Comparison of ENCODE assay signal across 27 mouse cellular contexts in the genomic region with DNA sequence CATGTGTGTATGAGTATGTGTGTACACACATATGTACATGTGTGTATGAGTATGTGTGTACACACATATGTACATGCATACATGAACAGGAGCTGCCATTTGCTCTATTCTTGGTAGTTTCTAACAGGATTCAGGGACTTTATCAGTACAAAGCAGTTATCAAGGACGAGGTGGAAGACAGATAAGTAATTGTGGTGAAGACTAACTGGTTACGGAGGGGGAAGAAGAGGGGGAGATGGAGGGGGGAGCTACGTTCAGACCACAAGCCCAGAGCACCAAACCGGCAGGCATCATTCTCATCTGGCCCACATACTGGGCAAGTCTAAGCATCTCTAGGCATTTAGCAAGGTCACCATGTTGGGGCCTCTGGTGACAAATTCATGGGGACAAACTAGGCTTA.
A peak's percentile ranks its signal among the peaks of the same experiment; 100 is the strongest.
DNase-seq lines count a peak whose midpoint lies in the region; ATAC-seq and TF ChIP-seq lines count a peak whose summit lies in the region.
"Had no signal": no experiment of that assay in that cellular context is flagged by ENCODE, and none has a peak within 500 bp of the region (broad histone marks: within the 10 kb centered on the region; RNA-seq: fewer than 3 reads in every experiment).

No protein-coding gene starts in this region.

- no peak for TF ChIP-seq CTCF in MEL (IDR thresholded peaks at IDR 0.05 in 2 of 3, conservative IDR thresholded peaks at IDR 0.05 in 1 of 3; ENCODE audit: control insufficient read depth in 1 of 3, insufficient read depth in 1 of 3, low read depth in 2 of 3, low read length in 3 of 3, poor library complexity in 1 of 3, severe bottlenecking in 1 of 3)
- TF ChIP-seq CTCF in hindbrain, postnatal 0 days (IDR thresholded peaks at IDR 0.05; ENCODE audit: low read depth): no peak

- peak; percentile 6; the same call in 1 of the 2 replicates for ATAC-seq in liver, embryonic 15.5 days (ENCODE audit: insufficient read depth)
- ATAC-seq in liver, embryonic 12.5 days: no peak
- ATAC-seq in hematopoietic stem cell, adult 5-6 weeks (replicated peaks in 1 of 2; ENCODE audit: insufficient read depth in 1 of 2, low FRiP score in 2 of 2, low TSS enrichment in 1 of 2, low read depth in 1 of 2, poor library complexity in 2 of 2, severe bottlenecking in 2 of 2): peak; percentile 4 to 16; a peak in 1 of 4 replicates
- no peak for ATAC-seq in hindbrain, postnatal 0 days
- ATAC-seq: activated CD4-positive, CD25-positive, alpha-beta regulatory T cell, adult 4 months; forebrain, embryonic 14.5 days; forebrain, postnatal 0 days; hindbrain, embryonic 16.5 days; inflammation-experienced regulatory T-cells, adult 6 months; intestine, embryonic 16.5 days had no signal

- H3K9me3 ChIP-seq in liver, embryonic 15.5 days (replicated peaks): no peaks in the 10 kb centered on the region
- no peaks in the 10 kb centered on the region for H3K9me3 ChIP-seq in liver, embryonic 12.5 days (replicated peaks)
- H3K9me3 ChIP-seq in MEL (replicated peaks; ENCODE audit: insufficient read depth, low read length): no peaks in the 10 kb centered on the region
- H3K9me3 ChIP-seq in hindbrain, postnatal 0 days (ENCODE audit: low read length): no peaks in the 10 kb centered on the region
- H3K9me3 ChIP-seq: embryonic facial prominence, embryonic 12.5 days; embryonic facial prominence, embryonic 15.5 days; heart, embryonic 10.5 days; heart, embryonic 13.5 days; hindbrain, embryonic 13.5 days had no signal

- TF ChIP-seq RAD21 in MEL (IDR thresholded peaks at IDR 0.05; ENCODE audit: low read depth, low read length): no peak

- H3K4me3 ChIP-seq in liver, embryonic 15.5 days (replicated peaks): no peak overlapping the region
- no peak overlapping the region for H3K4me3 ChIP-seq in liver, embryonic 12.5 days
- no peak overlapping the region for H3K4me3 ChIP-seq in MEL (ENCODE audit: control insufficient read depth in 1 of 2, insufficient read depth in 1 of 2, low read depth in 2 of 2, low read length in 2 of 2)
- H3K4me3 ChIP-seq in hindbrain, postnatal 0 days (ENCODE audit: low read length): no peak overlapping the region
- H3K4me3 ChIP-seq: embryonic facial prominence, embryonic 12.5 days; embryonic facial prominence, embryonic 15.5 days; heart, adult 2 months; heart, embryonic 10.5 days; heart, embryonic 13.5 days; hindbrain, embryonic 13.5 days had no signal

- peaks cover 31% of the 10 kb centered on the region for H3K4me1 ChIP-seq in liver, embryonic 15.5 days (replicated peaks)
- H3K4me1 ChIP-seq in liver, embryonic 12.5 days: peaks cover 36% of the 10 kb centered on the region
- H3K4me1 ChIP-seq in MEL (ENCODE audit: control insufficient read depth in 1 of 2, insufficient read depth in 2 of 2, low read length in 2 of 2): peaks cover 29 to 36% of the 10 kb centered on the region in 2 experiments
- peaks cover 24% of the 10 kb centered on the region for H3K4me1 ChIP-seq in hindbrain, postnatal 0 days (ENCODE audit: insufficient read depth, low read length)

- DNase-seq in MEL (ENCODE audit: low read depth, low spot score): peak; percentile 70
- no peak for DNase-seq in hindbrain, postnatal 0 days (ENCODE audit: low spot score)
- no peak for DNase-seq in frontal cortex, adult 2 months (ENCODE audit: extremely low spot score in 1 of 2, low spot score in 1 of 2)
- no peak for DNase-seq in heart, adult 18-20 months
- DNase-seq: adrenal gland, adult 8-10 months; adrenal gland, postnatal 25 days; cerebellum, adult 11-12 months; cerebellum, adult 8-10 months; cerebellum, postnatal 14 days; forebrain, postnatal 0 days; gastrocnemius, postnatal 25 days; heart, adult 2 months; heart, postnatal 14 days; heart, postnatal 4 days had no signal

- H3K27me3 ChIP-seq in liver, embryonic 15.5 days: no peaks in the 10 kb centered on the region
- H3K27me3 ChIP-seq in liver, embryonic 12.5 days (replicated peaks): no peaks in the 10 kb centered on the region
- H3K27me3 ChIP-seq in MEL (ENCODE audit: control insufficient read depth in 1 of 2, insufficient read depth in 2 of 2, low read length in 2 of 2): no peaks in the 10 kb centered on the region
- H3K27me3 ChIP-seq in hindbrain, postnatal 0 days (ENCODE audit: insufficient read depth, low read length): no peaks in the 10 kb centered on the region
- H3K27me3 ChIP-seq: embryonic facial prominence, embryonic 12.5 days; embryonic facial prominence, embryonic 15.5 days; heart, embryonic 13.5 days; hindbrain, embryonic 13.5 days had no signal

- peaks cover 1% of the 10 kb centered on the region; the same call in 1 of the 2 replicates for H3K79me2 ChIP-seq in MEL (ENCODE audit: control insufficient read depth, insufficient read depth, low read length, poor library complexity)

- no peaks in the 10 kb centered on the region for H3K36me3 ChIP-seq in liver, embryonic 15.5 days (replicated peaks)
- H3K36me3 ChIP-seq in liver, embryonic 12.5 days: no peaks in the 10 kb centered on the region
- peaks cover 0 to 23% of the 10 kb centered on the region in 2 experiments; a peak in 3 of 4 replicates for H3K36me3 ChIP-seq in MEL (ENCODE audit: control insufficient read depth in 1 of 2, insufficient read depth in 2 of 2, low read length in 2 of 2)
- no peaks in the 10 kb centered on the region for H3K36me3 ChIP-seq in hindbrain, postnatal 0 days (ENCODE audit: insufficient read depth, low read length)
- H3K36me3 ChIP-seq: embryonic facial prominence, embryonic 12.5 days; embryonic facial prominence, embryonic 15.5 days; heart, embryonic 10.5 days; heart, embryonic 13.5 days; hindbrain, embryonic 13.5 days had no signal

- no peak overlapping the region for H3K4me2 ChIP-seq in liver, embryonic 15.5 days
- H3K4me2 ChIP-seq in liver, embryonic 12.5 days: no peak overlapping the region
- H3K4me2 ChIP-seq in hindbrain, postnatal 0 days (ENCODE audit: low read depth, low read length): no peak overlapping the region
- H3K4me2 ChIP-seq: embryonic facial prominence, embryonic 12.5 days; embryonic facial prominence, embryonic 15.5 days; heart, embryonic 13.5 days; hindbrain, embryonic 13.5 days had no signal

- TF ChIP-seq POLR2A in MEL (IDR thresholded peaks at IDR 0.05; ENCODE audit: control insufficient read depth in 1 of 2, insufficient read depth in 1 of 2, low read depth in 1 of 2, low read length in 2 of 2, poor library complexity in 1 of 2): no peak

- H3K9ac ChIP-seq in liver, embryonic 15.5 days: no peak overlapping the region
- no peak overlapping the region for H3K9ac ChIP-seq in liver, embryonic 12.5 days
- no peak overlapping the region for H3K9ac ChIP-seq in MEL (ENCODE audit: control insufficient read depth, low read depth, low read length, poor library complexity, severe bottlenecking)
- no peak overlapping the region for H3K9ac ChIP-seq in hindbrain, postnatal 0 days (replicated peaks; ENCODE audit: low read length)
- H3K9ac ChIP-seq: embryonic facial prominence, embryonic 12.5 days; embryonic facial prominence, embryonic 15.5 days; forebrain, postnatal 0 days; heart, embryonic 13.5 days; hindbrain, embryonic 13.5 days had no signal

- 18% methylated on average over 4 of the region's 4 CpGs for WGBS in liver, embryonic 15.5 days (ENCODE audit: insufficient replicate concordance)
- WGBS in liver, embryonic 12.5 days (ENCODE audit: insufficient replicate concordance): 20% methylated on average over 4 of the region's 4 CpGs
- WGBS in hindbrain, postnatal 0 days: 73% methylated on average over 4 of the region's 4 CpGs

- TF ChIP-seq EP300 in MEL (IDR thresholded peaks at IDR 0.05; ENCODE audit: low read depth in 1 of 2, low read length in 2 of 2): peak; percentile 87

- H3K27ac ChIP-seq in liver, embryonic 15.5 days (replicated peaks): no peak overlapping the region
- no peak overlapping the region for H3K27ac ChIP-seq in liver, embryonic 12.5 days
- H3K27ac ChIP-seq in MEL (ENCODE audit: control insufficient read depth, low read depth, low read length): peak overlapping the region; percentile 26; the same call in 1 of the 2 replicates
- H3K27ac ChIP-seq in hindbrain, postnatal 0 days: no peak overlapping the region
- H3K27ac ChIP-seq: embryonic facial prominence, embryonic 12.5 days; embryonic facial prominence, embryonic 15.5 days; heart, adult 2 months; heart, embryonic 10.5 days; heart, embryonic 13.5 days; hindbrain, embryonic 13.5 days had no signal

TF ChIP-seq in MEL, 35 proteins besides CTCF, POLR2A, EP300 and RAD21:
- no peak for TF ChIP-seq ZC3H11A (IDR thresholded peaks at IDR 0.05; ENCODE audit: low read depth, low read length)
- peak; percentile 74 for TF ChIP-seq ETS1 (IDR thresholded peaks at IDR 0.05; ENCODE audit: low read depth, low read length)
- TF ChIP-seq RCOR1 (IDR thresholded peaks at IDR 0.05; ENCODE audit: low read depth, low read length): peak; percentile 90
- peak; percentile 72 for TF ChIP-seq SIN3A (IDR thresholded peaks at IDR 0.05; ENCODE audit: low read length)
- no peak for TF ChIP-seq CHD2 (IDR thresholded peaks at IDR 0.05; ENCODE audit: low read length)
- TF ChIP-seq TAL1 (IDR thresholded peaks at IDR 0.05; ENCODE audit: low read length): peak; percentile 46
- TF ChIP-seq MAFK (IDR thresholded peaks at IDR 0.05; ENCODE audit: borderline replicate concordance, low read depth, low read length): peak; percentile 26; the same call in 1 of the 2 replicates
- TF ChIP-seq BHLHE40 (IDR thresholded peaks at IDR 0.05; ENCODE audit: borderline replicate concordance, low read depth, low read length): peak; percentile 15; the same call in 1 of the 2 replicates
- peak; percentile 94 for TF ChIP-seq GATA1 (IDR thresholded peaks at IDR 0.05; ENCODE audit: low read depth, low read length)
- no peak for TF ChIP-seq E2F4 (IDR thresholded peaks at IDR 0.05; ENCODE audit: borderline replicate concordance, low read depth, low read length)
- TF ChIP-seq MYB (IDR thresholded peaks at IDR 0.05; ENCODE audit: low read depth, low read length): no peak
- peak; percentile 92 for TF ChIP-seq TCF12 (IDR thresholded peaks at IDR 0.05; ENCODE audit: low read depth, low read length)
- TF ChIP-seq MAZ (IDR thresholded peaks at IDR 0.05; ENCODE audit: low read depth, low read length): peak; percentile 77; the same call in 1 of the 2 replicates

Comparison
In these comparisons a context has a peak if more than half of its experiments do, and no peak if none do; other contexts are left out.
1. ATAC-seq: peak in liver, embryonic 15.5 days (single experiment) and hematopoietic stem cell, adult 5-6 weeks (2 of 2); none in liver, embryonic 12.5 days (single experiment) and hindbrain, postnatal 0 days (single experiment).